Mouse (Mus musculus) spleen, adult 2 months (tissue): Measurements from ENCODE around the gene Ppdpf. TPM values are rescaled to one million over a fixed set of nuclear protein-coding genes. Genes with fewer than 3 reads are reported as not detected.

ENCODE experiments used
- DNase-seq, 2 experiments: peaks; one replicate each; pipeline versions ENCODE4 v3.0.0 to v3.0.0-alpha.2; 2012 to 2021; ENCODE audit warnings: low spot score in 2 of 2, low read depth in 1 of 2
- H3K27ac ChIP-seq: fragments of 200-500 bp; 2 replicates; pipeline ENCODE4 v1.5.1; 2012; ENCODE audit warnings: low read length, inconsistent platforms; ENCODE audit not compliant: insufficient read depth
- H3K27me3 ChIP-seq: fragments of 200-500 bp; 2 replicates; pipeline ENCODE4 v1.6.1; 2012; ENCODE audit warnings: mild to moderate bottlenecking, moderate library complexity, low read length, inconsistent platforms; ENCODE audit not compliant: control insufficient read depth, insufficient read depth
- H3K36me3 ChIP-seq: fragments of 200-500 bp; 2 replicates; pipeline ENCODE4 v1.6.1; 2012; ENCODE audit warnings: mild to moderate bottlenecking, low read length, inconsistent platforms; ENCODE audit not compliant: control insufficient read depth, insufficient read depth
- H3K4me1 ChIP-seq: fragments of 200-500 bp; 2 replicates; pipeline ENCODE4 v1.6.1; 2011; ENCODE audit warnings: inconsistent platforms; ENCODE audit not compliant: control insufficient read depth, insufficient read depth, insufficient read length
- H3K4me3 ChIP-seq: fragments of 200-500 bp; 2 replicates; pipeline ENCODE4 v1.5.1; 2011; ENCODE audit warnings: mild to moderate bottlenecking, inconsistent platforms; ENCODE audit not compliant: insufficient read depth, insufficient read length; ENCODE audit errors: extremely low read depth
- CTCF ChIP-seq: fragments of 200-500 bp; IDR thresholded peaks from 2 replicates; pipeline ENCODE4 v1.5.1; 2011; ENCODE audit warnings: mild to moderate bottlenecking, inconsistent platforms; ENCODE audit not compliant: insufficient read depth, insufficient read length, insufficient replicate concordance; ENCODE audit errors: extremely low read depth
- POLR2A ChIP-seq: fragments of 200-500 bp; IDR thresholded peaks from 2 replicates; pipeline ENCODE4 v1.6.1; 2011; ENCODE audit warnings: low read depth, low read length, inconsistent platforms
- WGBS: fragments of 180-500 bp; shearing (Covaris S2); methylation state at CpG from one replicate; pipeline ENCODE4 v1.1.7; 2018; 5-methylcytosine and 5-hydroxymethylcytosine counted together
- polyA plus RNA-seq: library from polyadenylated mRNA; depleted of rRNA; stranded (reverse); fragments of >200 nt; gene quantifications from 2 replicates; pipeline ENCODE4 v1.2.3, GENCODE M21; 2012

Ppdpf gene
- polyA plus RNA-seq, 1 experiment: 135 TPM

DNA sequence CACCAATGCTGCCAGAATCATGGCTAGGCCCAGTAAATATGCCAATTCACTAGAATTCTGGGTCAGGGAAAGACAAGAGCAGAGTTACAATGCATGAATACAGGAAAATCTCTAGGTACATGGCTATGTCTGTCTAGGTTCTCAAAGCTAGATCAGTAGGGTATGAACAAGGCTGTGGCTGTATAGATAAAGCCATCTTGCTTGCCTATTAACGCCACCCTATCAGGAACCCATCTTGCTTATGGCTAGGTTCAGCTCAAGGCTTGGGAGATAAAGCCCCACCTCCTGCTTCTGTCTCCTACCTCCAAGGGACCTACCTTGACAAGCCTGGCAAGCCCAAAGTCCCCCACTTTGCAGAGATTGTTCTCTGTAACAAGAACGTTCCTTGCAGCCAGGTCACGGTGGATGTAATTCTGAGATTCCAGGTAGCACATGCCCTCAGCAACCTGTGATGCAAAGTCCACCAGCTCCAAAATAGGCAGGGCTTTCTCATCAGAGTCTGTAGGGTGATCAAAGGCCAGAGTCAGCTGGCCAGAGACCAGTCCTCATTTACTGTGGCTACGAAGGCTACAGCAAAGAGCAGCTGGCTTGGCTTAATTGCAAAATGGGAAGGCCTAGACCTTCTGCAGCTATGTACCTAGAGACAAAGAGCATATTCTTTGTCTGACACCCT lies 9.7 kb downstream of the Ppdpf start:
- DNase-seq: no peak
- Histone ChIP-seq H3K27me3 (no peaks in the 10 kb centered on the region), H3K36me3 (no peaks in the 10 kb centered on the region), H3K27ac (no peak overlapping the region), H3K4me3 (no peak overlapping the region), H3K4me1 (peaks cover 18% of the 10 kb centered on the region)
- WGBS: 89% methylated on average over 4 of the region's 4 CpGs
- TF ChIP-seq CTCF (no peak), POLR2A (no peak)

DNA sequence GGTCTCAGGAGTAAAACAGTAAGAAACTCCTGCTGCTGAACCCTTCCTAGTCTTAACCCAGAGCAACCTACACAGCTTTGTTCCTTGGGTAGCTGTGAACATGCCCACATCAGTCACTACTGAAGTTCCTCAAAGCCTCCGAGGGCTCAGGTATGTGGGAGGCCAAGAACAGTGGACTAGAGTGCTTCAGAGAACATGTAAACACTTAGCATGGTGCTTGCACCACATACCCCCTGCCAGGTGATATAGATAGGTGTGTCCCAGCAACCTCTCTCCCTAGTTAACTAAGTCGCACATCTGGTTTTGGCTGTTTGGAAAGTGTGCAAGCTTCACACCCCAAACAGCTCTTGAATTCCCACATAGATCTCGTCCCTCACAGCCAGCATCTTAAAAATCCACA lies 14.6 kb downstream of the Ppdpf start:
- H3K27me3 ChIP-seq: no peaks in the 10 kb centered on the region
- no peaks in the 10 kb centered on the region; the same call in 1 of the 2 replicates for H3K4me1 ChIP-seq
- no peak overlapping the region for H3K27ac ChIP-seq
- TF ChIP-seq POLR2A: no peak
- TF ChIP-seq CTCF: no peak
- DNase-seq: no peak
- WGBS: 82% methylated on average over 3 of the region's 3 CpGs
- H3K36me3 ChIP-seq: no peaks in the 10 kb centered on the region
- no peak overlapping the region for H3K4me3 ChIP-seq

DNA sequence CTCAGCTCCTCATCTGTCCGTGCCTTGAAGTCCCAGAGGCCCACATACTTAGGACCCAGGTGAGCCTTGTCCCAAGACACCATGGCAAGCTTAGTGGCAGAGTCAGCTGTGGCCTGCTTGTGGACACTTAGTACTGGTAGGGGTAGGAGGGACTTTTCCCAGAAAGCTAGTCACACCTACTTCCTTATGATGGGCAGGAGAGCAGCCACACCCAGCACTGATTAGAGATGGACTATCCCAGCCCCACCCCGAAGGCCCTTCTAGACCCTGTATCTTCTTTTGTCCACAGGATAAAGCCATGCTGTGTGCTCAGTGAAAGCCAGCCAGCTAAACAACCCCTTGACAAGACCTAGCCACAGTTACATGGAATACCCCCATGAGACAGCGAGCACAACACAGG lies 15.4 kb downstream of the Ppdpf start, which contains the start of gene Ptk6:
Gene Ptk6 (minus strand): TSS at position 368 of the 400 bp plus-strand sequence.
- Histone ChIP-seq H3K4me3 (no peak within 1 kb of the TSS), H3K27ac (no peak within 1 kb of the TSS), H3K4me1 (no peaks in the 10 kb centered on the region; the same call in 1 of the 2 replicates), H3K27me3 (no peaks in the 10 kb centered on the region), H3K36me3 (no peaks in the 10 kb centered on the region)
- TF ChIP-seq CTCF (no peak), POLR2A (no peak)
- WGBS: 96% methylated on average over 3 of the region's 3 CpGs
- no peak for DNase-seq

DNA sequence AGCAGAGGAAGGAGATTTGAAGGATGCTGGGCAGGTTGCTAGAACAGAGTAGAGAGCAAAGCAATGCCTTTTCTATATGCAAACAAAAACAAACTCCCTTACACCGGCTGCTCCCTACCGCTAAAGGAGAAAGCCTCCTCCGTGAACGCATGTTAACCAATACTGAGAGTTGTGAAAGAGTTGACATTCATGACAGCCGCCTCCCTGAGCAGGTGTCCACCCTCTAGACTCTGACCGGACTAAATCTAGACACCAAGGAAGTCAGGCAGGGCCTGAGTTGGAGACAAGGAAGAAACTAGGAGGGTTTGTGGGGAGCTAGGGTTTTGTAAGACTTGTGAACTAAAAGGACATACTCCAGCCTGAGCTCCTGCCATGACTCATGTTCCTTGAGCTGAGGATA lies 15.8 kb downstream of the Ppdpf start:
- H3K4me3 ChIP-seq: no peak overlapping the region
- H3K27ac ChIP-seq: no peak overlapping the region
- no peaks in the 10 kb centered on the region; the same call in 1 of the 2 replicates for H3K4me1 ChIP-seq
- H3K36me3 ChIP-seq: no peaks in the 10 kb centered on the region
- DNase-seq: no peak
- TF ChIP-seq POLR2A: no peak
- TF ChIP-seq CTCF: no peak
- WGBS: 90% methylated on average over 6 of the region's 6 CpGs
- no peaks in the 10 kb centered on the region for H3K27me3 ChIP-seq

DNA sequence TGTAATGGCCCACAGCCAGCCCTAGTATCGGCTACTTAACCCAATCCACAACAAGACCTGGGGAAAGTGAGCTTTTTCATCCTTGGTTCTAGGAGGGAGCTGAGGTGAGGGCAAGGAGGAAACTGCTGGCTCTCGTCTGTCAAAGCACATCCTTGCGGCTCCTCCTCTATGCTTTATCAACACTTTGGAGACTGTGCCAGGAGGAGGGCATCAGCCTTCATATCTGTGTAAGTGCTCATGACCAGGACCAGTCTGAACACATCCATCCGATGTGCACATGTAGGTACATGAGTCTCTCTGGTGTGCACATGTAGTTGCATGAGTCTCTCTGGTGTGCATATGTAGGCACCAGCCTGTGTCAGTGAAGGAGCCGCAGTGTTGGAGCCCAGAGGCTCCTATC lies 18.6 kb downstream of the Ppdpf start:
- Histone ChIP-seq H3K27me3 (no peaks in the 10 kb centered on the region), H3K27ac (no peak overlapping the region), H3K36me3 (no peaks in the 10 kb centered on the region), H3K4me1 (no peaks in the 10 kb centered on the region; the same call in 1 of the 2 replicates), H3K4me3 (no peak overlapping the region)
- DNase-seq: no peak
- 80% methylated on average over 5 of the region's 5 CpGs for WGBS
- no peak for TF ChIP-seq POLR2A
- no peak for TF ChIP-seq CTCF

DNA sequence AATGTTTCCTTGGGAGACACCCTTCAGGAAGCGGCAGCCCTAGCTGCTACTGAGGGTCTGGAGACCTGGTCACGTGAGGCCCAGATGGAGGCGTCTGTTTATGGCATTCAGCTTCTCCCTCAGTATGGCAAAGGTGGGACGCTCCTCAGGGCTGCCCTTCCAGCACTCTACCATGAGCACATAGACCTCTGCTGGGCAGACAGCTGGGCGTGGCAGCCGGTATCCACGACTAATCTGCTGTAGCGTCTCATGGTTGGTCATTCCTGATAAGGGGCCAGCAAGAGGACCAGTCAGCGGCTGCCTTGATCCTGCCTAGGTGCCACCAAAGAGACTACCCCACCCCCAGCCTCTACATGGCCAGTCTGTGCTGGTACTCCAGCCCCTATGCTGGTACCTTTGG lies 19.1 kb downstream of the Ppdpf start:
- TF ChIP-seq POLR2A (no peak), CTCF (no peak)
- WGBS: 88% methylated on average over 9 of the region's 9 CpGs
- Histone ChIP-seq H3K4me3 (no peak overlapping the region), H3K27me3 (no peaks in the 10 kb centered on the region), H3K4me1 (no peaks in the 10 kb centered on the region), H3K36me3 (no peaks in the 10 kb centered on the region), H3K27ac (no peak overlapping the region)
- DNase-seq: no peak

DNA sequence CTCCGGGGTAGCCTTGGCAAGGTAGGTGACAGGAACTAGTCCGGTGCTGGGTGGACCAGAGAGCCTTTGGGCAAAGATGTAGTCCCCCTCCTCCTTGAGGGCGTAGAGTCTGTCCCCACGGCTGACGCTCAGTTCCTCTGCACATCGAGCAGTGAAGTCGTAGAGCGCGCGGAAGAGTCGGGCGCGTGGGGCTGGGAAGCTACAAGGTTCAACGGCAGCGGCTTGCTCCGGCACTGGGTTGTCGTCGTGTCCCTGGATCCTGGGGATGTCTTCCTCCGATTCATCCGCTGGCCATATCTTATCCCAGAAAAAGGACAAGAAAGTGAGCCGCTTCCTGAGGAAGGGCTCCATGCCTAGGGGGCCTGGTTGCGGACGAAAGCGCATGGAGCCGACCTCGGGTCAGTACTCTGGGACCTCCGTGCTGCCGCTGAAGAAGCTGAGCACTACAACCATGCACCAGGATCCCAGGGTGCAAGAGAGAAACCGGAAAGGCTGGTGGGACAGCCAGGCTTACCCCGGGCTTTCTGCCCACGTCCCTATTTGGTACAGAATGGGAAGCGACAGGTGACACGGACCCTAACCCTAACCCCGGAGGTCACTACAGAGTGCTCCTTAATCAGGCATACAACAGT lies 25.5 kb downstream of the Ppdpf start:
- Histone ChIP-seq H3K36me3 (no peaks in the 10 kb centered on the region), H3K27me3 (peaks cover 2% of the 10 kb centered on the region; the same call in 1 of the 2 replicates), H3K4me1 (no peaks in the 10 kb centered on the region), H3K27ac (no peak overlapping the region), H3K4me3 (peak overlapping the region; percentile 54)
- TF ChIP-seq POLR2A: no peak
- TF ChIP-seq CTCF: no peak
- DNase-seq: no peak
- 5% methylated on average over 34 of the region's 34 CpGs for WGBS
